ENCODE assay signal across 12 mouse cellular contexts in the genomic region with DNA sequence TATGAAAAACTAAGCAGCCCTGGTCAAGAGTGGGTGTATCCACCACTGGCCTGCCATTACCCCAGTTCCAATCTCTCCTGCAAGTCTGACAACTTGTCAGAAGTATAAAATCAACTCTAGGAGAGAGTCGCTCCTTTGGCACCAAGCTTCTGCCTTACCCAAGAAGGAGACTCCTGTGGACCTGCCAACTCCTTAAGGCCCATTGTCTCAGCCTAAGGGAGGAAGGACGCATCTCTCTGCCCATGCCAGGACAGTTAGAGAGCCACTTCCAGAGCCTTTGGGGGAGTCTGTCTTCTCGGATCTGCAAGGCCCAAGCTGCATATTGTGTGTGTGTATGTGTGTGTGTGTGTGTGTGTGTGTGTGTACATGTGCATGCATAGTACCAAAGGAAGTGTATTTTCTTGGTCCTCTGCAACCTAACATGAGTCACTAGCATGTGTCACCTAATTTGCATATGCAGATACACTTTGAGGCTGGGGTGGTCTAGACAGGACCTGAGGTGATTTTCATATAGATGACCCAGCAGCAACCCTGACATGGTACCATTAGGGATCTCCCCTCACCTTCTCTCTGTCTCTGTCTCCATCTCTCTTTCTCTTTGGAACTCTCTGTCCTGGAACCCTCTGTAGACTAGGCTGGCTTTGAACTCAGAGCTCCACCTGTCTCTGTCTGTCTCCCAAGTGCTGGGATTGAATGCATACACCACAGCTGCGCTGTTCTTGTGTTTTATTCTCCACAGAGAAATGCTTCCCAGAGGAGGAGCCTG.
DNase-seq lines count a peak whose midpoint lies in the region; ATAC-seq lines count a peak whose summit lies in the region.
"Had no signal": no experiment of that assay in that cellular context is flagged by ENCODE, and none has a peak within 500 bp of the region (broad histone marks: within the 10 kb centered on the region; RNA-seq: fewer than 3 reads in every experiment).

No protein-coding gene starts in this region.

- H3K27me3 ChIP-seq in forebrain, embryonic 11.5 days (ENCODE audit: control insufficient read depth, insufficient read depth, low read length) = no peaks in the 10 kb centered on the region
- no peaks in the 10 kb centered on the region for H3K27me3 ChIP-seq in forebrain, embryonic 14.5 days (replicated peaks; ENCODE audit: control insufficient read depth, insufficient read depth, low read length)
- no peaks in the 10 kb centered on the region for H3K27me3 ChIP-seq in kidney, embryonic 16.5 days (ENCODE audit: insufficient read depth, low read length)
- H3K27me3 ChIP-seq: hindbrain, embryonic 13.5 days; megakaryocyte, embryonic 14.5 days; neural tube, embryonic 15.5 days had no signal

- WGBS in forebrain, embryonic 11.5 days = 83% methylated on average over 4 of the region's 4 CpGs
- 83% methylated on average over 4 of the region's 4 CpGs for WGBS in forebrain, embryonic 14.5 days
- 80% methylated on average over 4 of the region's 4 CpGs for WGBS in kidney, embryonic 16.5 days

- H3K27ac ChIP-seq in forebrain, embryonic 11.5 days (ENCODE audit: low read depth, low read length) = no peak overlapping the region
- no peak overlapping the region for H3K27ac ChIP-seq in forebrain, embryonic 14.5 days (ENCODE audit: low read depth, low read length)
- peak overlapping the region; percentile 72 for H3K27ac ChIP-seq in kidney, embryonic 16.5 days (ENCODE audit: low read length)
- H3K27ac ChIP-seq: left cerebral cortex, adult 2 months had no signal

- DNase-seq in forebrain, embryonic 11.5 days (ENCODE audit: low spot score) = peak; percentile 34
- no peak for DNase-seq in forebrain, embryonic 14.5 days (ENCODE audit: low spot score)
- DNase-seq in kidney, postnatal 4 days = no peak
- no peak for DNase-seq in layer of hippocampus, postnatal 36 days
- no peak for DNase-seq in adrenal gland, adult 18-20 months (ENCODE audit: low spot score in 2 of 2)

- H3K9ac ChIP-seq in forebrain, embryonic 11.5 days (ENCODE audit: low read length) = no peak overlapping the region
- H3K9ac ChIP-seq in forebrain, embryonic 14.5 days (ENCODE audit: low read length) = no peak overlapping the region
- no peak overlapping the region for H3K9ac ChIP-seq in kidney, embryonic 16.5 days (replicated peaks; ENCODE audit: low read length)
- H3K9ac ChIP-seq: hindbrain, embryonic 13.5 days; neural tube, embryonic 15.5 days had no signal

- no peak for ATAC-seq in forebrain, embryonic 11.5 days (replicated peaks; ENCODE audit: low FRiP score)
- ATAC-seq in forebrain, embryonic 14.5 days = no peak
- no peak for ATAC-seq in kidney, embryonic 16.5 days (ENCODE audit: low FRiP score, low TSS enrichment)
- 0 out of 2 replicates have a peak, but pooled peaks have one; percentile 12 for ATAC-seq in granulocyte monocyte progenitor cell, adult 5-6 weeks (replicated peaks; ENCODE audit: poor library complexity, severe bottlenecking)
- peak; percentile 51; the same call in 1 of the 2 replicates for ATAC-seq in neutrophil, adult 5-6 weeks (ENCODE audit: extremely low read depth, insufficient number of reproducible peaks, low FRiP score, poor library complexity, severe bottlenecking)

- no peak overlapping the region for H3K4me2 ChIP-seq in forebrain, embryonic 11.5 days (ENCODE audit: low read depth, low read length, severe bottlenecking)
- no peak overlapping the region for H3K4me2 ChIP-seq in forebrain, embryonic 14.5 days (ENCODE audit: low read length)
- H3K4me2 ChIP-seq in kidney, embryonic 16.5 days (replicated peaks; ENCODE audit: low read depth, low read length) = no peak overlapping the region
- H3K4me2 ChIP-seq: hindbrain, embryonic 13.5 days; neural tube, embryonic 15.5 days had no signal

- no peak overlapping the region for H3K4me3 ChIP-seq in forebrain, embryonic 11.5 days (ENCODE audit: low read depth, low read length)
- H3K4me3 ChIP-seq in forebrain, embryonic 14.5 days (ENCODE audit: low read depth, low read length) = no peak overlapping the region
- no peak overlapping the region for H3K4me3 ChIP-seq in kidney, embryonic 16.5 days (ENCODE audit: low read length)
- H3K4me3 ChIP-seq: hindbrain, embryonic 13.5 days; left cerebral cortex, adult 2 months; neural tube, embryonic 15.5 days had no signal

- H3K9me3 ChIP-seq in forebrain, embryonic 11.5 days (ENCODE audit: control insufficient read depth, low read length) = no peaks in the 10 kb centered on the region
- H3K9me3 ChIP-seq in forebrain, embryonic 14.5 days (replicated peaks; ENCODE audit: control insufficient read depth, low read length) = no peaks in the 10 kb centered on the region
- H3K9me3 ChIP-seq in kidney, embryonic 16.5 days (ENCODE audit: low read length) = 0 out of 2 replicates have a peak, but pooled peaks cover 1% of the 10 kb centered on the region
- H3K9me3 ChIP-seq: hindbrain, embryonic 13.5 days; neural tube, embryonic 15.5 days had no signal

- peaks cover 11% of the 10 kb centered on the region; the same call in 1 of the 2 replicates for H3K4me1 ChIP-seq in forebrain, embryonic 11.5 days (replicated peaks; ENCODE audit: control insufficient read depth, insufficient read depth, low read length)
- peaks cover 10% of the 10 kb centered on the region for H3K4me1 ChIP-seq in forebrain, embryonic 14.5 days (ENCODE audit: control insufficient read depth, insufficient read depth, low read length)
- H3K4me1 ChIP-seq in kidney, embryonic 16.5 days (ENCODE audit: insufficient read depth, low read length) = peaks cover 28% of the 10 kb centered on the region

- no peaks in the 10 kb centered on the region for H3K36me3 ChIP-seq in forebrain, embryonic 11.5 days (ENCODE audit: control insufficient read depth, insufficient read depth, low read length)
- no peaks in the 10 kb centered on the region for H3K36me3 ChIP-seq in forebrain, embryonic 14.5 days (ENCODE audit: control insufficient read depth, insufficient read depth, low read length)
- no peaks in the 10 kb centered on the region for H3K36me3 ChIP-seq in kidney, embryonic 16.5 days (ENCODE audit: insufficient read depth, low read length)
- H3K36me3 ChIP-seq: hindbrain, embryonic 13.5 days; neural tube, embryonic 15.5 days had no signal

Comparison
In these comparisons a context has a peak if more than half of its experiments do, and no peak if none do; other contexts are left out.
1. ATAC-seq: peak in granulocyte monocyte progenitor cell, adult 5-6 weeks (single experiment) and neutrophil, adult 5-6 weeks (single experiment); none in forebrain, embryonic 11.5 days (single experiment), forebrain, embryonic 14.5 days (single experiment) and kidney, embryonic 16.5 days (single experiment).